Mouse (Mus musculus): Measurements from ENCODE around the gene Nceh1. TPM values are rescaled to one million over a fixed set of nuclear protein-coding genes. Genes with fewer than 3 reads are reported as not detected.

Gene Nceh1
- polyA plus RNA-seq, 1 experiment from 2014 or later, result 13.8 TPM

- no peak overlapping the region for H3K9ac ChIP-seq
- WGBS, result 94% methylated on average over 16 of the region's 16 CpGs
- no peak overlapping the region for H3K4me2 ChIP-seq
- H3K4me1 ChIP-seq (replicated peaks), result no peaks in the 10 kb centered on the region
- no peak overlapping the region for H3K4me3 ChIP-seq
- ATAC-seq (ENCODE audit: low FRiP score, low read depth), result no peak
- H3K27ac ChIP-seq (replicated peaks), result no peak overlapping the region
- no peaks in the 10 kb centered on the region for H3K27me3 ChIP-seq
- no peaks in the 10 kb centered on the region for H3K9me3 ChIP-seq
- 0 out of 2 replicates have a peak, but pooled peaks cover 5% of the 10 kb centered on the region for H3K36me3 ChIP-seq
Observed at GRCm38 (mm10) chr3:27239568-27239967, 56.8 kb downstream of the Nceh1 start.

- H3K9me3 ChIP-seq, result no peaks in the 10 kb centered on the region
- 96% methylated on average over 9 of the region's 9 CpGs for WGBS
- ATAC-seq (ENCODE audit: low FRiP score, low read depth), result no peak
- H3K27me3 ChIP-seq, result no peaks in the 10 kb centered on the region
- H3K36me3 ChIP-seq, result 0 out of 2 replicates have a peak, but pooled peaks cover 5% of the 10 kb centered on the region
- no peak overlapping the region for H3K4me3 ChIP-seq
- H3K27ac ChIP-seq (replicated peaks), result no peak overlapping the region
- no peak overlapping the region for H3K4me2 ChIP-seq
- no peaks in the 10 kb centered on the region for H3K4me1 ChIP-seq (replicated peaks)
- no peak overlapping the region for H3K9ac ChIP-seq
Observed at GRCm38 (mm10) chr3:27241864-27242263, 59.1 kb downstream of the Nceh1 start.

- H3K27me3 ChIP-seq, result no peaks in the 10 kb centered on the region
- H3K9me3 ChIP-seq, result no peaks in the 10 kb centered on the region
- WGBS, result 92% methylated on average over 2 of the region's 2 CpGs
Observed at GRCm38 (mm10) chr3:27246166-27246565, 63.4 kb downstream of the Nceh1 start.

GRCm38 (mm10) chr3:27247785-27248184 lies 65.0 kb downstream of the Nceh1 start:
- WGBS, result 73% methylated on average over 1 of the region's 1 CpGs
- Histone ChIP-seq H3K4me3 (no peak overlapping the region), H3K9me3 (no peaks in the 10 kb centered on the region), H3K9ac (no peak overlapping the region), H3K4me2 (no peak overlapping the region), H3K4me1 (replicated peaks) (no peaks in the 10 kb centered on the region), H3K36me3 (no peaks in the 10 kb centered on the region), H3K27me3 (no peaks in the 10 kb centered on the region), H3K27ac (replicated peaks) (no peak overlapping the region)
- no peak for ATAC-seq (ENCODE audit: low FRiP score, low read depth)

More at GRCm38 (mm10) chr3:27246166-27246565, 63.4 kb downstream of the Nceh1 start:
- Histone ChIP-seq H3K9ac (no peak overlapping the region), H3K4me3 (no peak overlapping the region), H3K4me1 (replicated peaks) (no peaks in the 10 kb centered on the region), H3K27ac (replicated peaks) (no peak overlapping the region), H3K36me3 (0 out of 2 replicates have a peak, but pooled peaks cover 4% of the 10 kb centered on the region), H3K4me2 (no peak overlapping the region)
- no peak for ATAC-seq (ENCODE audit: low FRiP score, low read depth)

GRCm38 (mm10) chr3:27249030-27249429 lies 66.3 kb downstream of the Nceh1 start:
- WGBS, result 86% methylated on average over 9 of the region's 9 CpGs
- no peaks in the 10 kb centered on the region for H3K4me1 ChIP-seq (replicated peaks)
- ATAC-seq (ENCODE audit: low FRiP score, low read depth), result no peak

GRCm38 (mm10) chr3:27250936-27251335 lies 68.2 kb downstream of the Nceh1 start:
- Histone ChIP-seq H3K4me1 (replicated peaks) (no peaks in the 10 kb centered on the region), H3K27me3 (no peaks in the 10 kb centered on the region), H3K27ac (replicated peaks) (no peak overlapping the region), H3K4me3 (no peak overlapping the region), H3K4me2 (no peak overlapping the region), H3K9ac (no peak overlapping the region), H3K36me3 (no peaks in the 10 kb centered on the region), H3K9me3 (no peaks in the 10 kb centered on the region)
- 48% methylated on average over 7 of the region's 7 CpGs for WGBS
- no peak for ATAC-seq (ENCODE audit: low FRiP score, low read depth)

More at GRCm38 (mm10) chr3:27249030-27249429, 66.3 kb downstream of the Nceh1 start:
- H3K4me3 ChIP-seq, result no peak overlapping the region
- no peak overlapping the region for H3K9ac ChIP-seq
- no peaks in the 10 kb centered on the region for H3K36me3 ChIP-seq
- H3K9me3 ChIP-seq, result no peaks in the 10 kb centered on the region
- H3K4me2 ChIP-seq, result no peak overlapping the region
- H3K27me3 ChIP-seq, result no peaks in the 10 kb centered on the region
- no peak overlapping the region for H3K27ac ChIP-seq (replicated peaks)

GRCm38 (mm10) chr3:27258461-27258860 lies 75.7 kb downstream of the Nceh1 start:
- no peaks in the 10 kb centered on the region for H3K9me3 ChIP-seq
- no peaks in the 10 kb centered on the region for H3K36me3 ChIP-seq
- H3K4me3 ChIP-seq, result no peak overlapping the region
- no peak overlapping the region for H3K4me2 ChIP-seq
- no peak overlapping the region for H3K27ac ChIP-seq (replicated peaks)
- 91% methylated on average over 10 of the region's 10 CpGs for WGBS
- H3K27me3 ChIP-seq, result no peaks in the 10 kb centered on the region
- H3K4me1 ChIP-seq (replicated peaks), result no peaks in the 10 kb centered on the region
- H3K9ac ChIP-seq, result no peak overlapping the region
- no peak for ATAC-seq (ENCODE audit: low FRiP score, low read depth)

GRCm38 (mm10) chr3:27260393-27260792 lies 77.6 kb downstream of the Nceh1 start:
- H3K36me3 ChIP-seq, result no peaks in the 10 kb centered on the region
- no peaks in the 10 kb centered on the region for H3K4me1 ChIP-seq (replicated peaks)
- H3K27ac ChIP-seq (replicated peaks), result no peak overlapping the region
- no peaks in the 10 kb centered on the region for H3K9me3 ChIP-seq
- no peak overlapping the region for H3K4me2 ChIP-seq
- no peak for ATAC-seq (ENCODE audit: low FRiP score, low read depth)
- WGBS, result 97% methylated on average over 2 of the region's 2 CpGs
- H3K9ac ChIP-seq, result no peak overlapping the region
- no peak overlapping the region for H3K4me3 ChIP-seq
- no peaks in the 10 kb centered on the region for H3K27me3 ChIP-seq

GRCm38 (mm10) chr3:27267327-27267726 lies 84.6 kb downstream of the Nceh1 start:
- no peak for ATAC-seq (ENCODE audit: low FRiP score, low read depth)
- H3K4me1 ChIP-seq (replicated peaks), result no peaks in the 10 kb centered on the region
- no peaks in the 10 kb centered on the region for H3K27me3 ChIP-seq
- no peak overlapping the region for H3K4me3 ChIP-seq
- H3K36me3 ChIP-seq, result no peaks in the 10 kb centered on the region
- no peaks in the 10 kb centered on the region for H3K9me3 ChIP-seq
- no peak overlapping the region for H3K9ac ChIP-seq
- 92% methylated on average over 5 of the region's 5 CpGs for WGBS
- no peak overlapping the region for H3K27ac ChIP-seq (replicated peaks)
- H3K4me2 ChIP-seq, result no peak overlapping the region

GRCm38 (mm10) chr3:27267887-27268286 lies 85.1 kb downstream of the Nceh1 start:
- no peak overlapping the region for H3K9ac ChIP-seq
- H3K27me3 ChIP-seq, result no peaks in the 10 kb centered on the region
- H3K4me2 ChIP-seq, result no peak overlapping the region
- no peak overlapping the region for H3K27ac ChIP-seq (replicated peaks)
- H3K4me3 ChIP-seq, result no peak overlapping the region
- no peaks in the 10 kb centered on the region for H3K4me1 ChIP-seq (replicated peaks)
- no peaks in the 10 kb centered on the region for H3K36me3 ChIP-seq
- WGBS, result 80% methylated on average over 4 of the region's 4 CpGs
- ATAC-seq (ENCODE audit: low FRiP score, low read depth), result no peak
- no peaks in the 10 kb centered on the region for H3K9me3 ChIP-seq

- no peaks in the 10 kb centered on the region for H3K9me3 ChIP-seq
- no peak overlapping the region for H3K4me3 ChIP-seq
- H3K27me3 ChIP-seq, result no peaks in the 10 kb centered on the region
- 76% methylated on average over 4 of the region's 4 CpGs for WGBS
- no peaks in the 10 kb centered on the region for H3K36me3 ChIP-seq
- no peak overlapping the region for H3K9ac ChIP-seq
- H3K27ac ChIP-seq (replicated peaks), result no peak overlapping the region
- H3K4me2 ChIP-seq, result no peak overlapping the region
- no peak for ATAC-seq (ENCODE audit: low FRiP score, low read depth)
- H3K4me1 ChIP-seq (replicated peaks), result no peaks in the 10 kb centered on the region
Observed at GRCm38 (mm10) chr3:27269151-27269550, 86.4 kb downstream of the Nceh1 start.

- H3K9ac ChIP-seq, result no peak overlapping the region
- no peak for ATAC-seq (ENCODE audit: low FRiP score, low read depth)
- WGBS, result 47% methylated on average over 11 of the region's 11 CpGs
Observed at GRCm38 (mm10) chr3:27270160-27270962, 87.6 kb downstream of the Nceh1 start.

More at GRCm38 (mm10) chr3:27270160-27270962, 87.6 kb downstream of the Nceh1 start:
- Histone ChIP-seq H3K9me3 (no peaks in the 10 kb centered on the region), H3K4me1 (replicated peaks) (no peaks in the 10 kb centered on the region), H3K36me3 (no peaks in the 10 kb centered on the region), H3K4me2 (no peak overlapping the region), H3K27ac (replicated peaks) (peak overlapping the region; percentile 11; the same call in 1 of the 2 replicates), H3K27me3 (no peaks in the 10 kb centered on the region), H3K4me3 (no peak overlapping the region)

All from hindbrain, embryonic 15.5 days (tissue).